Mouse (Mus musculus) spleen, postnatal 14 days (tissue): Measurements from ENCODE around the gene Ica1l.
"Not testable (repeated sequence)": the region's sequence is repeated elsewhere in the genome, so short reads cannot be mapped to it uniquely, and the experiment has no call there.

Experiments
- DNase-seq, 2 experiments: peaks; one replicate each; pipeline ENCODE4 v3.0.0; 2021 to 2022; ENCODE audit warnings: low spot score in 2 of 2

Gene Ica1l

DNA sequence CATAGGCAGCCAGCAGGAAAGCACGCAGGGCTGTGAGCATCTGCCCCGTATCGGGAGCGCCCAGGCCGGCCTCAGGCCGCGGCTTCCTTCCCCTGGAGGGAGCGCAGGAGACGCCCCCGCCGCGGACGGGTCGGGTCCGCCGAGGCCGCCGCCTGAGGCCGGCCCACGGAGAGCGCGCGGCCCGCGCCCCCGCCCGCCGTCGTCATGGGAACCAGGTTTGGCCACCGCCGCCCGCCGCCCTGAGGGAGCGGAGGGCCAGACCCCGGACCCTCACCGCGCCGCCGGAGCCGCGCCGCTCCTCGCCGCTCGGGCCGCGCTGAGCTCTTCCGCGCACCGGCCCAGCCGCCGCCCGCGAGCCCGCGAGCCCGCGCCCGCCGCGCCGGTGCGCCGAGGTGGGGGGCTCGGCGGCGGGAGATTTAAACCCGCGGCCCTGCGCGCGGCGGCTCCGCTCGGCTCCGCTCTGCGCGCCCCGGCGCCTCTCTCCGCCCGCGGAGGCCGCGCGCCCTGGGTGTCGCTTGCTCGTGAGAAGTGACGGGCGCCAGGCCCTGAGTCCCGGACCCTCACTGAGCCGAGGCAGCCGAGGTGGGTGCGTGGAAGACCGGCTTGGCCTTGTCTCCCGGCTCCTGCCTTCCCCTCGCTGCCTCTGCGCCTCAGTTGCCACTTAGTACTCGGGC, at the start of gene Ica1l:
Ica1l (minus strand) TSS at position 389 of the 674 bp plus-strand sequence.
- DNase-seq = peak in 1 of 2 experiments; percentile 18

DNA sequence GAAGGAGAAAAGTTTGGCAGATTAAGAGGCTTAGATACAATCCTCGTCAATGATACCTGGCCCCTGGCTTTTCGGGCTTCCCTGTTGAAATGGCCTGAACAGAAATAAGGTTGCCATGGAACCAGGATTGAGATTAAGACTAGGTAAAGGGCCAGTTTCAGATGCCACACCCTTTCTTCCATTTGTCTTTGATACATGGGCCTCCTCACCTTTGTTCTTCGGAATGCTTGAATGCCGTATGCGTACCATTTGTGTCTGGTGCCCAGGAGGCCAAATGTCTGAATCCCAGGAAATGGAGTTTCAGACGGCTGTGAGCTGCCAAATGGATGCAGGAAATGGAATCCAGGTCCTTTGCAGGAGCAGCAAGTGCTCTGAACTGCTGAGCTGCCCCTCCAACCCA, 33.4 kb upstream of the Ica1l start:
- DNase-seq = no peak

DNA sequence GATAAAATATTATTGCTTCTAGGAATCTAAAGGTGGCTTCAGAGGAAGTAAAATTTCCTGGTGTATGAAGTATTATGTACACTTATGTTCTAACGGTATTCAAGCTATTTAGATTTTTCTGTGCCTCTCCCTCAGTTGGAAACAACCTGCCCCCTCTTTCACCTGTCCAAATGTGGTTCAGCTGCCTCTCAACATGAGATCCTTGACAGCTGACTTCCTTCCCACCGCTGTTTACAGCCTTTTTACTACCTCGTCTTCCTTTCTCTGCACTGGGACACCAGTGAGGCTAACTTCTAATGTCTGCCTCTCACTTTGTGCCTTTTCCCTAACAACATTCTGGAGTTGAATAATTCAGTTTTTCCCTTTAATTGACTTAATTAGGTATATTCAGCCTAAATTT, 32.6 kb upstream of the Ica1l start:
- no peak for DNase-seq

DNA sequence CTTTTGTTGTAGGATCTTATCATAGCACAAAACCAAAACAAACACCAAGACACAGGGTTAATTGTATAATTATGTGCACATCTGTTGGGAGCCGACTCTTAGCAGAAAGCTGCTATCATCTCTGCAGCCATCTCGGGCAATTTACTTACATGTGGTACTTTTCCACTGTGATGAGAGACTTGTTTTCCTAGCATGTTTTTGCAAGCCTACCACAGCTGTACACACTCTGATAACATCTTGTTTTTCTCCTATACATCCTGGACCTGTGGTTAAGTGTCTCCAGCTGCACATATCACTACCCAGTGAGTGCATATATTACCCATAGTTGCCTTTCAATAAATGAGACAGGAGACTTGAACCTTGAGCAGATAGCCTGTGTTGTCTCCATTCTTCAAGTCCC, 32.0 kb upstream of the Ica1l start:
- no peak for DNase-seq

DNA sequence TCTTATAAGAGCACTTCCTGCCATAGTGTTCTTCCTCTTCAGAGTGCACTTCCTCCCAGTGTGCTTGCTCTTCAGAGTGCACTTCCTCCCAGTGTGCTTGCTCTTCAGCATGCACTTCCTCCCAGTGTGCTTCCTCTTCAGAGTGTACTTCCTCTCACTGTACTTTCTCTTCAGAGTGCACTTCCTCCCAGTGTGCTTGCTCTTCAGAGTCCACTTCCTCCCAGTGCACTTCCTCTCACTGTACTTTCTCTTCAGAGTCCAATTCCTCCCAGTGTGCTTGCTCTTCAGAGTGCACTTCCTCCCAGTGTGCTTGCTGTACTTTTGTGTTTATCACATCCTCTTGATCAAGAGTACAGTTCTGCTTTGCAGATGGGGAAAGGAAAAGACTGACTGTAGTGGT, 27.7 kb upstream of the Ica1l start:
- DNase-seq = not testable (repeated sequence)

DNA sequence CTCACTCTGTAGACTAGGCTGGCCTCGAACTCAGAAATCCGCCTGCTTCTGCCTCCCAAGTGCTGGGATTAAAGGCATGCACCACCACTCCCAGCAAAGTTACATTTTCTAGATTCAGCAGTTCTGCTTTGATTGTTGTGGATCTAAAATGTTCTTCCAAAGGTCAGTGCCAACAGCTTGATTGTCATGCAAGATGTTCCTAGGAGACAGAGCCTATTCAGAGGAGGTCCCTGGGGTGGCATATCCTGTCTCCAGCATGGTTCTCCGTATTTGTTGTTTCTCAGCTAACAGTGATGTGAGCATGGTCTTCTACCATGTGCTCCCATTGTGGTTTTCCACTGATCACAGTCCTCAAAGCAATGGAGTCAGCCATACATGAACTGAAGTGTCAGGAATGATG, 13.3 kb upstream of the Ica1l start:
- DNase-seq = no peak

DNA sequence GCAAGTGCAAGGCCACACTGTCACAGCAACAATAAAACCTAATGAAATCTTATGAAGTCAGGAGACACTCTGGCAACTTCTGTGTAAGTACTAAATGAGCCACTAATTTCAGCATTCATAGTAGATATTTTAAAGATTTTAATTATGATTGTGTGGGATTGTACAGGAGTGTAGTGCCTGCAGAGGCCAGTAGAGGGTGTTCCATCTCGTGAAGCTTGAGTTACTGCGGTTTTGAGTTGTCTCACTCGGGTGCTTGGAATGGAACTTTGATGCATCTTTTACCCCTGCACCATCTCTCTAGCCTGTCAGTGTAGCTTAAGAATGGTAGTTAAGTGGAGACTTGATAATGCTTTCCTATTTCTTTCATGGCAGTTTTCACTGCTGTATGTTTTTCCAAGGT, 11.7 kb upstream of the Ica1l start:
- DNase-seq = no peak

DNA sequence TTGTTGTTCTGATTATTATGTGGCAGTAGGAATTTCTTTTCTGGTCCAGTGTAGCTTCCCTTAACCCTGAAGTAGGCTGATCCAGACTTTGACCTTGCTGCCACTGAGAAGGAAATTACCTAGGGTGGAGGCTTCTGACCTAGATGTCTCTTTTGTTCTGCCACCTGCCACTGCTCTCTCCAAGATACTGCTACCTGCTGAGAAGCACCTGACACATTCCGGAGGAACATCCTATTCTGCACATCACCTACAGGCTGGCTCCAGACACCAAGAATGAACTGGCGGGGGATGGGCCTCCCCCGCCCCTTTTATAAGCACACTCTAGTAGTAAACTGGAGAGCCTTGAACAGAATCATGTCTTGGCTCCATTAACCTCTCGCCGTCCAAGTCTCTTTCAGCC, 4.5 kb upstream of the Ica1l start:
- not testable (repeated sequence) for DNase-seq

DNA sequence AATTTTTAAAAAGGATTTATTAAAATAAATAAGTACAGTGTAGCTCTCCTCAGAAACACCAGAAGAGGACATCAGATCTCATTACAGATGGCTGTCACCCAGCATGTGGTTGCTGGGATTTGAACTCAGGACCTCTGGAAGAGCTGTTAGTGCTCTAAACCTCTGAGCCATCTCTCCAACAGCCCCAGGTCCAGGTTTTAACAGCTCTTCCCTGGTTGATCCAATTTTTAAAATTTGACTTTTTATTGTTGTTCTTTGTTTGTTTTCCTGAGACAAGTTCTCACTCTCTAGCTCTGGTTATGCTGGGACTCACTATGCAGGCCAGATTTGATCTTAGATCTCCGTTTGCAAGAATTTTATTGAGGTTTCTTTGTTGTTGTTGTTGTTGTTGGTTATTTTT, 1.6 kb upstream of the Ica1l start:
- no peak for DNase-seq

DNA sequence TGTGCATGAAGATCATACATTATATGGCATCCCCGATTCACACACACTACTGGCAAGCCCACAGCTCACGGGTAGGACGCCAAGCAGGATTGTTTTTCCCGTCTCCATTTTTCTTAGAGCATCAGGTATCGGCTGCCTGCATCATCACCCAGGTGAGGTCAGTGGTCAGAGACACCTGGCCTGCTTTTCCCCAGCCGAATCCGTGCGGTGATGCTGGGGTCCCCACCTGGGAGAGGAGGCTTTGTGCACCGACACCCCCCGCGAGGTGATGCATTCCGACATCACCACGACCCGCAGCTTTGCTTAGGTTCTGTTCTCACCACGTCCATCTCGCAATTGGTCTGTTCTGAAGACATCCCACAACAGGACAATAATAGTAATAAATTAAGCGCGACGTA, 587 bp downstream of the Ica1l start:
- no peak for DNase-seq

DNA sequence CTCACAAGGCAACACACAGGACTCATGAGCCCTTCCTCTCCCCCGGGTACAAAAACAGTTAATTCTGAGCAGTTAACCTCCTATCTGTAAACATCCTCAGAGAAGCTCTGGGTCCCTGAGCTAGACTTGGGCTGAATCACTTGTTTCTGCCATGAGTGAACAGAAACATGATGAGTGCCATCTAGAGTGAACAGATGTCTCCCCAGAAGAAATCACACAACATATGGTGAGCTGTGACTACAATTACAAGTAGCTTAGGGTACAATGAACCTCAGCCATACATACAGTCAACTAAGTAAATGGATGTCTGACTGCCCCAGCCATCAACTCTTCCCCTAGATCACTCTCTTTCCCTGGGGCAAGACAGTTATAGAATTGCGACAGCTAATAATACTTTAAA, 7.9 kb downstream of the Ica1l start:
- no peak for DNase-seq

DNA sequence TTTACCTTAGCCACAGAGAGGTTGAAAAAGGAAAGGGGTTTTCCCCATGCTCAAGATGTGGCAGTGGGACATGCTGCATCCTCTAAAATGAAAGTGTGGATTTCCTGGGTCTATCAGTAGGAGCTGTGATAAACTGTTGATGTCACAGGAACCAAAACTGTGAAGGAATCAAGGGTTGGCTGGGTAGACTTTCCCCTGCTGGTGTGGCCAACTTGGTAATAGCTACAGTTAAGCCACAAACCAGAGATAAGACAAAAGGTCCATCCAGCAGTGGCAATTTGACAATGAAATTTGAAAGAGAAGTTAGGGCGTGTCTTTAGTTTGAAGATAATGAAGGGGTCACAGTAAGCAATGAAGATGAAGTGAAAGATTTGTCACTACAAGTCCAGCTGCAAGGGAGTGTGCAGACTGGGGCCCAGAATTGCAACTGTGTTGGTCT, 25.9 kb downstream of the Ica1l start:
- DNase-seq = no peak

DNA sequence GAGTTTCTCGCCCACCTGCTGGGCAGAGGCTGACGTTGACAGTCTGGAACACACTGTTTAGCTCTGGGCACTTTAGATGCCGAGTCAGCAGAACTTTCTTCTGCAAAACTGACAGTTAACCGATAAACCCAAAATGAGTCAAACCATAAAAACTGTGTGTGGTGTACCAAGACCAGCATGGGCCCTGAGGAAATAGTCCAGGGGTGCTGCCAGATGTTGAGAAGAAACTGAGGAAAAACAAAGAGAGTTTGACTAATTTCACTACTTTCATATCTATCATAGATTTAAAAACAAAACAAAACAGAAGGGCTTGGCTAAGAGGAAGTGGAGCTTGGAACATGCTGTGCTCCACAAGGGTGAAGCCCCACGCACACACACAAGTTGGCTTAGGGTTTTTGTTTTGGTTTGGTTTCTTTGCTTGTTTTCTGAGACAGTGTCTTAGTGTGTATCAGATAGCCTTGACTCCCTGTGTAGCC, 26.8 kb downstream of the Ica1l start:
- no peak for DNase-seq

DNA sequence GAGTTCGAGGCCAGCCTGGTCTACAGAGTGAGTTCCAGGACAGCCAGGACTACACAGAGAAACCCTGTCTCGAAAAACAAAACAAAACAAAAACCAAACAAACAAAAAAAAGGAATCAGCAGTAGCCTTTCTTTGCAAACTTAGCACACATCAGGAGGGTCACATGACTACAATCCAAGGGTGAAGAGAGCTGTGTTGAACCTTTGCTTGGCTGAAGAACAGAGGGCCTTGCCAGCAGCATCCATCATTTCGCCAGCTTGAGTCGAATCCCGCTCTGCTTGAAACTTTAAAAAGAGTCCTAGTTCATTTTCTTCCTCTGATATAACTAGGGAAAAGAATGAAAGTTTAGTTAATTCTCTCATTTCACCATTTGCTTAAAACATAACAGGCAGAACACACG, 27.5 kb downstream of the Ica1l start:
- no peak for DNase-seq

DNA sequence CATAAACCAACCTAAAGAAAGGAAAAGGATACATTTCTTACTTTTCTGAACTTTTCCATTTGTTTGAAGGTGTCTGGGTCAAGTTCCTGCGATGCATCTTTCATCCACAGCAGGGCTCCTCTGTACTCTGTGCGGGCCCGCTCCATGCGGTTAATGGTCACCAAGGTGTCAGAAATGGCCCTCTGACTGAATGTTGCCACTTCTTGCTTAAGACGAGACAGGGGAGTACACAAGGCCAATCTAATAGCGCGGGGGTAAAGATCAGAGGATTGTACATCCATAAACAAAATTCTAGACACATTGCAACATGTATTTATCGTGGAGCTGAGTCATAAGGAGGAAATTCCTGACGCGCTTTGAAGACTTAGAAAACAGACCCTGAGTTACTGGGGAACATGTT, 29.2 kb downstream of the Ica1l start:
- DNase-seq = no peak

DNA sequence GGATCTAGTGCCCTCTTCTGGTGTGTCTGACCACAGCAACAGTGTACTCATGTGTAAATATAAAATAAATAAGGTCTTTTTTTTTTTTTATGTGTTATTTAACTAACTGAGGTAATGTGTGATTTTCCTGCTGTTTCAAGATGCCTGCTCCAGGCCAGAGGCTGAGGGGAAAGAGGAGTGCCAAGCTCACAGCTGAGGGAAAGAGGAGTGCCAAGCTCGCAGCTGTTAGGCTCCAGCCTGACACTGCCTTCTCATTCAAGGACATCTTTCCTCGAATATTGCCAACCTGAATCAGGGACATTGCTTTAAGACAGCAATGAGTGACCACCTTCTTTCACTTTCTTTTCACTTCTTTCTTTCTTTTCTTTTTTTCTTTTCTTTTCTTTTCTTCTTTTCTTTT, 34.2 kb downstream of the Ica1l start:
- no peak for DNase-seq

DNA sequence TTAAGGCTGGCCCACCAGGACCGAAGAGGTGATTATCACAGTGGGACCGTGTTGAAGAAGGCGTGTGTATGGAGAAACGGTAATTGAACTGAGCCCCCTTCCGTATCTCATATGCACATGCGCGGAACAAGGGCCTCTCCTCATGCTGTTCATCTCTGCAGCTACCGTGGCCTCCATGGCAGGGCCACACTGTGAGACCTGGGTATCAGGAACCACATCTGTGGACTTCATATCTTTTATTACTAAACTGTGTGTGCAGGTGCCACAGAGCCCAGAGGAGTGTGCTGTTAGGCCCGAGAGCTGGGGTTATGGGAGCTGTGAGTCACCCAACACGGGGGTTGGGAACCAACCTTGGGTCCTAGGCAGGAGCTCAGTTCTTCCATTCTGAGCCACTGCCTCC, 35.6 kb downstream of the Ica1l start:
- DNase-seq = no peak

DNA sequence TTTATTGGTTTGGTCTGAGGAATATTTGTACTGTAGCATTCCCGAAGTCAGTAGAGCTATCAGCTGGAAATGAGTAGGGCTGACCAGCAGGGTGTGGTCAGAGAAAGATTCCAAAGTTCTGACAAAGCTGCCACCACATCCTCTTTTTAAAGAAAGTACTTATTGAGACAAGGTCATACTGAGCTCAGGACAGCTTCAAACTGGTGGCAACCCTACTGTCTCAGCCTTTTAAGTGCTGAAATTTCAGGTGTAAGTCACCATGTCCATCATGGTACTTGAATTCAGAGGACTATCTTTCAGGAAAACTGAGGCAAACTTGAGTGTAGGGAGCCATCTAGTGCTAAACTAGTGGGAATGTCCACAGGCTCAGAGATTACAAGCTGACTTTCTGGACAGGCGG, 42.7 kb downstream of the Ica1l start:
- DNase-seq = no peak

DNA sequence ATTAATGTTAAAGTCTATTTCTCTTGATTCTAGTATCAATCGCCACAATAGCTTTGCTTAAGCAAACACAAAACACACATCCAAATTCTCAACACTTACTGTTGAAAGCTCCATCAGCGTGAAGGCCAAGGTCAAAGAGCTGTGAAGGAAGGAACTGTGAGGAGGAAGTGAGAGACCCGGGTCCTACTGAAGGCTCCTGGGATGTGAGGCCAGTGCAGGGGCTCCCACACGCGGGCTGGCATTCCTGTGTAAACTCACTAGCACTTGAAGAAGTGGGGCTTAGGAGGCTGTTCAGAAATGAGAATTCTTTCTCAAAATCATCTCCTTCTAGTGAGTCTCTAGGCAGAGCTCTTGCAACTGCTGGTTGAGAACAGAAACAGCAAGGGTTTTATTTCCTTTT, 45.6 kb downstream of the Ica1l start:
- DNase-seq = no peak

DNA sequence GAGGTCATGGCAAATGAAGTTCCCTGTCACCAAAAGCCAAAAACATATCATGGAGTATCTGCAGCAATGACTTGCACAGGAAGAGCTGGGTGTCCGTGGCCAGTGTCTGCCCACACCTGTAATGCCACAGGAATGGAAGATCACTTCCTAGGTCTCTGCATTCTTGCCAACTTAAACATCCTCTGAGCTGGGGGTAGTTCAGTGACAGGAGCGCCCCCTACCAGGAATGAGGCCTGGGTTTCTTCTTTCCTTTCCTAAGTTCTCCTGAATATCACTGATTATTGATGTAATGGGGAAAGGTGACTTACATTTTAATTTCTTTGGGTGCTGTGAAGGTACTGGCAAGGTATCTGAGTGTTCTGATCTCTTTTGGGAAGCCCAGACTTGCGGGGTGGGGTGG, 47.3 kb downstream of the Ica1l start:
- no peak for DNase-seq

DNA sequence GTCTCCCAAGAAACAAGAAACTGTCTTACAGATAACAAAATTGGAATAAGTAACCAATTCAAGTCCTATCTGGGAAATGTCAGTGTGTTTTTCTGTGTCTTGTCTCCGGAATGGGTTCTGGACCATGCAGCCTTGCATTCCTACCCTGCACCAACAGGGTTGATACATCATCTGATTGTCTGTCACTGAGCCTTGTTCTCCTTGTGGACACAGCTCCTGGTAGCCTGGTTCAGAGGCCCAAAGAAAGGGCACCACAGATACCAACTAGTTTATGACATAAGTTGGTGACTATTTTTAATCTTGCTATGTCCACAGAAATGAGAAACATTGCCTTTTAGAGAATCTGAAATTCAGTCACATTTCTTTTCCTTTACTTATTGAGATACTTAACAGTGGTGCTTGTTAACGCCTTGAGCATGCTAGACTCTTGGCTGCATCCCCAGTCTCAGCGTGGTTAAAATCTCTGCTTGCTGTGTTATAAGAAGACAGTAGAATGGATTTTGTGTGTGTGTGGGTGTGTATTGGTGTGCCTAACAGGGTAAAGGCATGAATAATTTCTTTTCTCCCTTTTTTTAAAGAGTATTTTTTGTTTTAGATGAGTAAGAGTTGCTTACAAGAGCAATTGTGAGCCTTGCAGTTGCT, 55.5 kb downstream of the Ica1l start:
- no peak for DNase-seq

DNA sequence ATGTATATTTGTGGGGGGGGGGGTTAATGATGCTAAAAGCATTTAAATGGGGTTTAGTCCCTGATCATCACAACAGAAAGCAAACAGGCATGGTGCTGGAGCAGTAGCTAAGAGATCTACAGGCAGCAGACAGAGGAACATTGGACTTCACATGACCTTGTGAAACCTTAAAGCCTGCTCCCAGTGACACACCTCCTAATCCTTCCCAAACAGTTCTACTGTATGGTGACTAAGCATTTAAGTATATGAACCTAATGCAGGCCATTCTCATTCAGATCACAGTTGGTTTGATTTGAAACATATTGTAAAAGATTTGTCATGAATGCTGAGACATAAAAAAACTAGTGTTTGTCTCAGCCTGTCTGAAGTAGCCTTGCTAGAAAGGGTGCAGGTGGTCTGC, 56.4 kb downstream of the Ica1l start:
- no peak for DNase-seq

DNA sequence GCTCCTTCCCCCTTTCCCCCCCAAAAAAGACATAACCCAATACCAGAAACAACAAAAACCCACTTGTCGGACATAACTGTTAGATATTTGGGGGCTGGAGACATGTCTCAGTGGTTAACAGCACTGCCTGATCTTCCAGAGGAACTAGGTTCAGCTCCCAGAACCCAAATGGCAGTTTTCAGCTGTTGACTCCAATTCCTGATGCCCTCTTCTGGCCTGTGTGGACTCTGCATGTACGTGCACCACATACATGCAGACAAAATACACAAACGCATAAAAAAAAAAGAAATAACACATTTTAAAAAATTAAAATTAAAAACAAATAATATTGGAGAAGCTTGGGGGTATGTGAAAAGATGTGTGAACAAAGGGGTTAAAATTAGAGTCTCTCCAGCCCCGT, 75.7 kb downstream of the Ica1l start:
- no peak for DNase-seq
